Mouse (Mus musculus) frontal cortex, adult 2 months (tissue): ENCODE measurements around the gene Slc22a15. TPM values are rescaled to one million over a fixed set of nuclear protein-coding genes. Genes with fewer than 3 reads are reported as not detected.
A peak's percentile ranks its signal among the peaks of the same experiment; 100 is the strongest.

Source experiments
- DNase-seq, 2 experiments: peaks; one replicate each; pipeline ENCODE4 v3.0.0; 2022; ENCODE audit warnings: low spot score in 1 of 2; ENCODE audit errors: extremely low spot score in 1 of 2
- polyA plus RNA-seq: library from polyadenylated mRNA; depleted of rRNA; stranded (reverse); fragments of >200 nt; gene quantifications from 2 replicates; pipeline ENCODE4 v1.2.3, GENCODE M21; 2012; rRNA removed

Slc22a15 gene
- 4.4 and 5.6 TPM in 2 replicates for polyA plus RNA-seq

- DNase-seq, result peak in 1 of 2 experiments; percentile 50
Observed at GRCm38 (mm10) chr3:101923843-101924740, at the start of gene Slc22a15. Gene Slc22a15 (minus strand): TSS chr3:101924453.

GRCm38 (mm10) chr3:101966825-101967558, 42.7 kb upstream of the Slc22a15 start:
- DNase-seq, result no peak

- no peak for DNase-seq
Observed at GRCm38 (mm10) chr3:101964352-101964751, 40.1 kb upstream of the Slc22a15 start.

GRCm38 (mm10) chr3:101963501-101963900, 39.2 kb upstream of the Slc22a15 start:
- DNase-seq, result no peak

GRCm38 (mm10) chr3:101961146-101961835, 37.0 kb upstream of the Slc22a15 start:
- DNase-seq, result no peak

- no peak for DNase-seq
Observed at GRCm38 (mm10) chr3:101958047-101958446, 33.8 kb upstream of the Slc22a15 start.

GRCm38 (mm10) chr3:101953506-101953905, 29.3 kb upstream of the Slc22a15 start:
- DNase-seq, result no peak

- DNase-seq, result no peak
Observed at GRCm38 (mm10) chr3:101952577-101952976, 28.3 kb upstream of the Slc22a15 start.

GRCm38 (mm10) chr3:101948572-101948971, 24.3 kb upstream of the Slc22a15 start:
- DNase-seq, result no peak

GRCm38 (mm10) chr3:101947250-101947649, 23.0 kb upstream of the Slc22a15 start:
- no peak for DNase-seq

GRCm38 (mm10) chr3:101945257-101945656, 21.0 kb upstream of the Slc22a15 start:
- no peak for DNase-seq

GRCm38 (mm10) chr3:101940418-101940817, 16.2 kb upstream of the Slc22a15 start:
- DNase-seq, result no peak

- DNase-seq, result no peak
Observed at GRCm38 (mm10) chr3:101939865-101940264, 15.6 kb upstream of the Slc22a15 start.

- no peak for DNase-seq
Observed at GRCm38 (mm10) chr3:101939152-101939551, 14.9 kb upstream of the Slc22a15 start.

GRCm38 (mm10) chr3:101936369-101936768, 12.1 kb upstream of the Slc22a15 start:
- DNase-seq, result no peak

- DNase-seq, result no peak
Observed at GRCm38 (mm10) chr3:101933820-101934219, 9.6 kb upstream of the Slc22a15 start.

- no peak for DNase-seq
Observed at GRCm38 (mm10) chr3:101929105-101929876, 5.0 kb upstream of the Slc22a15 start.

GRCm38 (mm10) chr3:101926636-101927035, 2.4 kb upstream of the Slc22a15 start:
- DNase-seq, result no peak

GRCm38 (mm10) chr3:101925663-101926062, 1.4 kb upstream of the Slc22a15 start:
- DNase-seq, result no peak

GRCm38 (mm10) chr3:101922366-101922765, 1.9 kb downstream of the Slc22a15 start:
- no peak for DNase-seq
